Mouse (Mus musculus) megakaryocyte, embryonic 14.5 days (primary cell): Measurements from ENCODE around the gene Tcf7l2. TPM values are rescaled to one million over a fixed set of nuclear protein-coding genes. Genes with fewer than 3 reads are reported as not detected.

Source experiments
- H3K27me3 ChIP-seq: replicated peaks from 2 replicates; pipeline ENCODE3; 2012; ENCODE audit warnings: inconsistent platforms
- H3K36me3 ChIP-seq: replicated peaks from 2 replicates; pipeline ENCODE3; 2012; ENCODE audit warnings: low read length, inconsistent platforms, mixed read lengths
- H3K4me1 ChIP-seq: 2 replicates; pipeline ENCODE4 v1.6.1; 2012; ENCODE audit warnings: inconsistent platforms
- H3K4me3 ChIP-seq: replicated peaks from 2 replicates; pipeline ENCODE3; 2012; ENCODE audit warnings: moderate library complexity, mild to moderate bottlenecking, inconsistent platforms
- H3K9me3 ChIP-seq: 2 replicates; pipeline ENCODE4 v1.6.1; 2012; ENCODE audit warnings: inconsistent platforms
- FLI1 ChIP-seq: IDR thresholded peaks from 2 replicates; pipeline ENCODE4 v1.6.1; 2012; ENCODE audit warnings: low read length, inconsistent platforms, mixed read lengths
- GATA1 ChIP-seq: IDR thresholded peaks from 3 replicates; pipeline ENCODE4 v1.6.1; 2012; ENCODE audit warnings: mixed read lengths, low read length, inconsistent platforms, borderline replicate concordance
- polyA plus RNA-seq: library from polyadenylated mRNA; stranded (reverse); fragments of >175 nt; gene quantifications from 2 replicates; pipeline ENCODE4 v1.2.3, GENCODE M21; 2012; ENCODE audit warnings: low replicate concordance; ENCODE audit not compliant: insufficient read depth

Tcf7l2 gene
- polyA plus RNA-seq, 1 experiment: 2.4 TPM

GRCm38 (mm10) chr19:55752861-55753260 is 11.2 kb downstream of the Tcf7l2 start:
- H3K36me3 ChIP-seq: no peaks in the 10 kb centered on the region
- no peak overlapping the region for H3K4me3 ChIP-seq
- H3K9me3 ChIP-seq: no peaks in the 10 kb centered on the region
- no peak for TF ChIP-seq FLI1
- TF ChIP-seq GATA1: no peak
- no peaks in the 10 kb centered on the region for H3K4me1 ChIP-seq
- peaks cover 51% of the 10 kb centered on the region for H3K27me3 ChIP-seq

GRCm38 (mm10) chr19:55754303-55754702 is 12.7 kb downstream of the Tcf7l2 start:
- Histone ChIP-seq H3K4me3 (no peak overlapping the region), H3K36me3 (no peaks in the 10 kb centered on the region), H3K9me3 (no peaks in the 10 kb centered on the region), H3K27me3 (peaks cover 43% of the 10 kb centered on the region), H3K4me1 (no peaks in the 10 kb centered on the region)
- TF ChIP-seq GATA1 (no peak), FLI1 (no peak)

- TF ChIP-seq GATA1 (no peak), FLI1 (no peak)
- Histone ChIP-seq H3K9me3 (no peaks in the 10 kb centered on the region), H3K4me1 (no peaks in the 10 kb centered on the region), H3K36me3 (no peaks in the 10 kb centered on the region), H3K4me3 (no peak overlapping the region), H3K27me3 (peaks cover 40% of the 10 kb centered on the region)
These were observed 13.8 kb downstream of the Tcf7l2 start for GRCm38 (mm10) chr19:55755462-55755861.

GRCm38 (mm10) chr19:55756707-55757106 is 15.1 kb downstream of the Tcf7l2 start:
- H3K4me3 ChIP-seq: no peak overlapping the region
- H3K27me3 ChIP-seq: peaks cover 36% of the 10 kb centered on the region
- no peaks in the 10 kb centered on the region for H3K4me1 ChIP-seq
- no peaks in the 10 kb centered on the region for H3K36me3 ChIP-seq
- no peaks in the 10 kb centered on the region for H3K9me3 ChIP-seq
- TF ChIP-seq FLI1: no peak
- no peak for TF ChIP-seq GATA1

GRCm38 (mm10) chr19:55757403-55757802 is 15.8 kb downstream of the Tcf7l2 start:
- no peaks in the 10 kb centered on the region for H3K36me3 ChIP-seq
- no peak for TF ChIP-seq FLI1
- no peak for TF ChIP-seq GATA1
- H3K4me1 ChIP-seq: no peaks in the 10 kb centered on the region
- H3K9me3 ChIP-seq: peaks cover 3% of the 10 kb centered on the region; the same call in 1 of the 2 replicates
- peaks cover 32% of the 10 kb centered on the region for H3K27me3 ChIP-seq
- no peak overlapping the region for H3K4me3 ChIP-seq

- H3K9me3 ChIP-seq: peaks cover 8% of the 10 kb centered on the region; the same call in 1 of the 2 replicates
- TF ChIP-seq GATA1: no peak
- no peak for TF ChIP-seq FLI1
- no peaks in the 10 kb centered on the region for H3K36me3 ChIP-seq
- H3K4me1 ChIP-seq: no peaks in the 10 kb centered on the region
- peaks cover 35% of the 10 kb centered on the region for H3K27me3 ChIP-seq
- H3K4me3 ChIP-seq: no peak overlapping the region
These were observed 16.5 kb downstream of the Tcf7l2 start for GRCm38 (mm10) chr19:55758158-55758557.

GRCm38 (mm10) chr19:55759006-55759405 is 17.4 kb downstream of the Tcf7l2 start:
- H3K36me3 ChIP-seq: no peaks in the 10 kb centered on the region
- peaks cover 8% of the 10 kb centered on the region; the same call in 1 of the 2 replicates for H3K9me3 ChIP-seq
- H3K27me3 ChIP-seq: peaks cover 40% of the 10 kb centered on the region
- no peak overlapping the region for H3K4me3 ChIP-seq
- H3K4me1 ChIP-seq: no peaks in the 10 kb centered on the region
- TF ChIP-seq FLI1 (no peak), GATA1 (no peak)

GRCm38 (mm10) chr19:55761086-55761485 is 19.5 kb downstream of the Tcf7l2 start:
- no peak overlapping the region for H3K4me3 ChIP-seq
- H3K27me3 ChIP-seq: peaks cover 45% of the 10 kb centered on the region
- no peaks in the 10 kb centered on the region for H3K36me3 ChIP-seq
- no peak for TF ChIP-seq GATA1
- no peak for TF ChIP-seq FLI1
- H3K9me3 ChIP-seq: peaks cover 8% of the 10 kb centered on the region; the same call in 1 of the 2 replicates
- H3K4me1 ChIP-seq: no peaks in the 10 kb centered on the region

- Histone ChIP-seq H3K36me3 (no peaks in the 10 kb centered on the region), H3K9me3 (peaks cover 8% of the 10 kb centered on the region; the same call in 1 of the 2 replicates), H3K4me1 (no peaks in the 10 kb centered on the region), H3K4me3 (no peak overlapping the region), H3K27me3 (peaks cover 43% of the 10 kb centered on the region)
- no peak for TF ChIP-seq GATA1
- TF ChIP-seq FLI1: no peak
These were observed 20.6 kb downstream of the Tcf7l2 start for GRCm38 (mm10) chr19:55762187-55762586.

- TF ChIP-seq FLI1 (no peak), GATA1 (no peak)
- H3K9me3 ChIP-seq: peaks cover 8% of the 10 kb centered on the region; the same call in 1 of the 2 replicates
- H3K4me3 ChIP-seq: no peak overlapping the region
- H3K36me3 ChIP-seq: no peaks in the 10 kb centered on the region
- H3K27me3 ChIP-seq: peaks cover 62% of the 10 kb centered on the region
- peaks cover 5% of the 10 kb centered on the region for H3K4me1 ChIP-seq
These were observed 24.2 kb downstream of the Tcf7l2 start for GRCm38 (mm10) chr19:55765814-55766213.

GRCm38 (mm10) chr19:55767104-55767503 is 25.5 kb downstream of the Tcf7l2 start:
- Histone ChIP-seq H3K36me3 (no peaks in the 10 kb centered on the region), H3K4me1 (peaks cover 5% of the 10 kb centered on the region), H3K9me3 (peaks cover 7% of the 10 kb centered on the region; the same call in 1 of the 2 replicates), H3K4me3 (no peak overlapping the region), H3K27me3 (peaks cover 66% of the 10 kb centered on the region)
- TF ChIP-seq FLI1 (no peak), GATA1 (no peak)
